Mouse (Mus musculus): ENCODE measurements around the gene Parm1. TPM values are rescaled to one million over a fixed set of nuclear protein-coding genes. Genes with fewer than 3 reads are reported as not detected.

The Parm1 gene
- polyA plus RNA-seq (2016; fragmentation: Nextera tagmentation; extraction: Ambion mirVana), result 21.1 and 21.4 TPM in 2 replicates

DNA sequence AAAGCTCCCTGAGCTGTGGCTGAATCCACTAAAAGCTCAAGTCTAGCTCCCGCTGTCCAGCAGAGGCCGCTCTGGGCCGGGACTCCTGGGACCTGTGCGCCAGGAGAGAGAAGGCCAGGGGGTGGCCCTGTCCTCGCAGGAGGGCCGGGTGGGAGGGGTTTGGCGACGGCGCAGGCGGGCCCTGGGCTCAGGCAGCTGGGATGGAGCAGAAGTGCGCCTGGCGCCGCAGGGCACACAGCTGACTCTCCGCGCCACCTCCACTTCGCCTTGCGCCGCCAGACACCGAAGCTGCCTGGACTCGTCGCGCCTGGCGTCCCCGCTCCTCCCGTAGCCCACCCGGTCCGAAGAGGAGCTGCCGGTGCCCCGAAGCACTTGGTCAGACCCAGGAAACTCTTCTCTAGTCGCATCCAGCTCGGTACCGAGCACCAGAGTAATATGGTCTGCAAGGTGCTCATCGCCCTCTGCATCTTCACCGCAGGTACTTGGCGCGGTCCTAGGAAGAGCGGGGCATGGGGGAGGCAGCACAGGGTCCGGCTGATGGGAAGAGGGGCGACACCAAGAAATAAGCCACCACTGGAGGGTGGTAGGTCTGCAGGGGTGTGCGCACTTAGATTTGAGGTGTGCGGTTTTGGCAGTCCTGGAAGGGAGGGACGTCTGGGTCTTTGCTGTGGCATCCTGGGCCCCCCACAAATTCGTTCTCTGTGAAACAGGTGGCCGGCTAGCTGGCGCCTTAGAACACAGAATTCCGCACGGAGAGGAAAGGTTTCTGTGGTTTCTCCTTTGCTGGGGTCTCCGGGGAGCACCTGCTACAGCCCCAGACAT, at the start of gene Parm1:
TSS of gene Parm1 (plus strand) at position 136 of the 822 bp plus-strand sequence.
- Histone ChIP-seq H3K27me3 (0 out of 2 replicates have a peak, but pooled peaks cover 13% of the 10 kb centered on the region), H3K4me2 (replicated peaks) (peak within 1 kb of the TSS; percentile 95), H3K36me3 (no peaks in the 10 kb centered on the region), H3K4me3 (peak within 1 kb of the TSS; percentile 57), H3K4me1 (peaks cover 18% of the 10 kb centered on the region), H3K9me3 (no peaks in the 10 kb centered on the region), H3K9ac (peak within 1 kb of the TSS; percentile 65), H3K27ac (no peak within 1 kb of the TSS)
- under 1% methylated on average over 46 of the region's 48 CpGs for WGBS
- ATAC-seq (ENCODE audit: insufficient number of reproducible peaks, insufficient read depth, low FRiP score, low TSS enrichment), result peak; percentile 98

DNA sequence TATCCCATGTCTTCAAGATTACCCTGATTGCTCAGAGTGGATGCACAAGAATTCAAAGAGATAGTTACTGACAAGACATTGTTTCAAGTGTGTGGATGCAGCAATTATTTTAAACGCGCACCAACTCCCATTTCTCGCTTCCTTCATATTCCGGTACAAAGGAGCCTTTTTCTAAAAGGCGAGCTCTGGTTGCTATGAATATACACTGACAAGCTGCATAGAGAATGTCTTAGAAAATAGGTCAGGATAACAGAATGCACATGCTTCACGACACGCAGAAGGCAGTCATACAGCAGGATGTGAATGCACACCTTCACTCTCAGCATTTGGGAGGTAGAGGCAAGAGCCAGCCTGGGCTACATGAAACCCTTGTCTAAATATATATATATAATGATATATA, 42.2 kb upstream of the Parm1 start:
- Histone ChIP-seq H3K36me3 (no peaks in the 10 kb centered on the region), H3K9ac (no peak overlapping the region), H3K27me3 (no peaks in the 10 kb centered on the region), H3K4me1 (no peaks in the 10 kb centered on the region), H3K27ac (no peak overlapping the region), H3K4me3 (no peak overlapping the region), H3K4me2 (replicated peaks) (no peak overlapping the region), H3K9me3 (no peaks in the 10 kb centered on the region)
- WGBS, result 90% methylated on average over 7 of the region's 7 CpGs
- no peak for ATAC-seq (ENCODE audit: insufficient number of reproducible peaks, insufficient read depth, low FRiP score, low TSS enrichment)

DNA sequence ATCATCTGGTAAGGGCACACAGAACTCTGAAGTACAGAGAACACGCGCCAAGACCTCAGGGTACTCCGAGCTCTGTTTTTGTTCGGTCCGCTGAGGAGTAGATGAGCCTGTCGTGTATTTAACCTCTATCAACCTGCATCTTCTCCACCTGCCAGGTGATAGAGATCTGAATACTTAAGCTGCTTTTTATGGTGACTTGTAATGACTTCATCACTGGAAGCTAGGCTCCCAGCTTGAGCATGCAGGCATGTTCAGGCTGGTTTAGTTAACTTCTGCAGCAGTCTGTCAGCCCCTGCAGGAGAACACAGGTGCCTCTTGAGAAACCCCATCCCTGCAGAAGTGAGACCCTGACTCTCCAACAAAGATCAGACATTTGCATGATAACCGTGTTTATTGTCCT, 40.6 kb upstream of the Parm1 start:
- WGBS, result 78% methylated on average over 7 of the region's 7 CpGs
- no peak for ATAC-seq (ENCODE audit: insufficient number of reproducible peaks, insufficient read depth, low FRiP score, low TSS enrichment)
- Histone ChIP-seq H3K4me2 (replicated peaks) (no peak overlapping the region), H3K4me3 (no peak overlapping the region), H3K9ac (no peak overlapping the region), H3K27ac (no peak overlapping the region), H3K9me3 (no peaks in the 10 kb centered on the region), H3K36me3 (no peaks in the 10 kb centered on the region), H3K27me3 (no peaks in the 10 kb centered on the region), H3K4me1 (no peaks in the 10 kb centered on the region)

DNA sequence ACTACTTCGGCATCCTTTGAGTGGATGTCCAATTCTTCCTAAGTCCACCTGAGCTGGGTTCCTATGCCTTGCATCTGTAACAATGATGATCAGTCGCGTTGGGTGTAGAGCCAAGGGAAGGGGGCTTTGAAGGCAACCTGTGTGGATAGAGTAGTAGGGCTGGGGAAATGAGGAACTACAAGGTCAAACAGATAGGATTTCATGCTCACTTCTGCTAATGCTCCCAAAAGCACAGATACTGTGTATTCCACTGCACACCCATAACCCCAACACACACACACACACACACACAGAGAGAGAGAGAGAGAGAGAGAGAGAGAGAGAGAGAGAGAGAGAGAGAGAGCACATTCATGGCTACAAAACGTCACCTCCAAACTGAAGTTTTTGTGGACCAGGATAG, 38.7 kb upstream of the Parm1 start:
- Histone ChIP-seq H3K27me3 (no peaks in the 10 kb centered on the region), H3K4me3 (no peak overlapping the region), H3K36me3 (no peaks in the 10 kb centered on the region), H3K4me1 (no peaks in the 10 kb centered on the region), H3K9ac (no peak overlapping the region), H3K27ac (no peak overlapping the region), H3K4me2 (replicated peaks) (no peak overlapping the region), H3K9me3 (no peaks in the 10 kb centered on the region)
- ATAC-seq (ENCODE audit: insufficient number of reproducible peaks, insufficient read depth, low FRiP score, low TSS enrichment), result no peak
- 91% methylated on average over 4 of the region's 4 CpGs for WGBS

DNA sequence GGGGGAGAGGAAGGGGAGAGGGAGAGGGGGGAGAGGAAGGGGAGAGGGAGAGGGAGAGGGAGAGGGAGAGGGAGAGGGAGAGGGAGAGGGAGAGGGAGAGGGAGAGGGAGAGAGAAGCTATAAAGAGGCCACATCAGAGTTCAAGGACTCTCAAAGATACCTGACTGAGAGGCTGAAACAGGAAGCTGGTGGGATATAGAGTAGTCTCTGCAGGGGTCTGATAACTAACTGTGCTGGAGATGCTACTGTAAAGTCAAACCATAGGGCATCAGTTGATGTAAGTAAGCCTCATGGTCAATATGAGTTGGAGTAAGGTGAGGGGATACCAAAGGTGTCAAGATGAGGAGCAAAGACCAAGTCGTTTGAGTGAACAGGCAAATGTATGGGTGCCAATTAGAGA, 37.3 kb upstream of the Parm1 start:
- Histone ChIP-seq H3K27ac (no peak overlapping the region), H3K4me2 (replicated peaks) (no peak overlapping the region), H3K9ac (no peak overlapping the region), H3K4me1 (no peaks in the 10 kb centered on the region), H3K27me3 (no peaks in the 10 kb centered on the region), H3K9me3 (no peaks in the 10 kb centered on the region), H3K4me3 (no peak overlapping the region), H3K36me3 (no peaks in the 10 kb centered on the region)
- WGBS, result 90% methylated on average over 1 of the region's 1 CpGs
- ATAC-seq (ENCODE audit: insufficient number of reproducible peaks, insufficient read depth, low FRiP score, low TSS enrichment), result no peak

- Histone ChIP-seq H3K27ac (no peak overlapping the region), H3K9ac (no peak overlapping the region), H3K4me1 (no peaks in the 10 kb centered on the region), H3K36me3 (no peaks in the 10 kb centered on the region), H3K4me2 (replicated peaks) (no peak overlapping the region), H3K27me3 (no peaks in the 10 kb centered on the region), H3K9me3 (no peaks in the 10 kb centered on the region), H3K4me3 (no peak overlapping the region)
- 91% methylated on average over 1 of the region's 1 CpGs for WGBS
- ATAC-seq (ENCODE audit: insufficient number of reproducible peaks, insufficient read depth, low FRiP score, low TSS enrichment), result no peak
Observed at GRCm38 (mm10) chr5:91484324-91484723, 33.1 kb upstream of the Parm1 start.

DNA sequence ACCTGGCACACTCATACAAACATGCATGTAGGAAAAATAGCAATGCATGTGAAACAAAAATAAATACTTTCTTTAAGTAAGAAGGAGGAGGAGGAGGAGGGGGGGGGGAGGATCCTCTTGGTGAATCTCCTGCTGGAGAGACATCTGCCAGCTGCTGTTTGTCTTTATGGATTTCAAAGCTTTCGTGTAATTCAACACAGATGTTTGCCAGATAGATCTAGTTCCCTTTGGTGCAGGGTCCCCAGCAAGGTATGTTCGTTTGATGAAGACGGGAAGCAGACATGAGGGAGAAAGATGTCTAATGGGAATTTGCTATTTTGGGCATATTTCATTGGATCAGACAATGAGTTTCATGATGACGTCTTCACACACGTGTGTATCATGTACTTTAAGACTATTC, 23.0 kb upstream of the Parm1 start:
- Histone ChIP-seq H3K4me1 (0 out of 2 replicates have a peak, but pooled peaks cover 5% of the 10 kb centered on the region), H3K9me3 (no peaks in the 10 kb centered on the region), H3K9ac (no peak overlapping the region), H3K4me3 (no peak overlapping the region), H3K27me3 (no peaks in the 10 kb centered on the region), H3K4me2 (replicated peaks) (no peak overlapping the region), H3K27ac (no peak overlapping the region), H3K36me3 (no peaks in the 10 kb centered on the region)
- WGBS, result 27% methylated on average over 5 of the region's 5 CpGs
- no peak for ATAC-seq (ENCODE audit: insufficient number of reproducible peaks, insufficient read depth, low FRiP score, low TSS enrichment)

- ATAC-seq (ENCODE audit: insufficient number of reproducible peaks, insufficient read depth, low FRiP score, low TSS enrichment), result no peak
- H3K4me2 ChIP-seq (replicated peaks), result no peak overlapping the region
- 88% methylated on average over 1 of the region's 1 CpGs for WGBS
- H3K9me3 ChIP-seq, result no peaks in the 10 kb centered on the region
- H3K4me3 ChIP-seq, result no peak overlapping the region
- no peak overlapping the region for H3K9ac ChIP-seq
- no peaks in the 10 kb centered on the region for H3K27me3 ChIP-seq
- H3K27ac ChIP-seq, result no peak overlapping the region
- H3K36me3 ChIP-seq, result no peaks in the 10 kb centered on the region
- no peaks in the 10 kb centered on the region for H3K4me1 ChIP-seq
Observed at GRCm38 (mm10) chr5:91501361-91501760, 16.1 kb upstream of the Parm1 start.

DNA sequence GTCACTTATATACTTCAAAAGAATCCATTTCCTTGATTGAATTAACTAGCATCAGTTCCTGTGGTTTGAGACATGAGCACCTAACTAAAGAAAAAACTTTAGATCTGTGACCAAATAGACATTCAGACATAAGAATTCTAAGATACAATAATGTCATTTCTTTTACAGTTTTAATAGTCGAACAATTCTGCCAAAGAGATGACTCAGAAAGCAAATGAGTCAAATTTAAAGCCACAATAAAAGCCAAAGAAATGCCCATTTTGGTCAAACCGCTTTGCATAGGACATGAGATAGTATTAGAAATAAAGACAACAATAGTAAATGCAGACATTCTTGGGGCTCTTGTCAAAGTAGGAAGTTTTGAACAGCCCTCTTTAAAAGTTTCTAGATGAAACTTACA, 15.0 kb upstream of the Parm1 start:
- H3K9me3 ChIP-seq, result no peaks in the 10 kb centered on the region
- H3K4me1 ChIP-seq, result no peaks in the 10 kb centered on the region
- H3K4me3 ChIP-seq, result no peak overlapping the region
- H3K9ac ChIP-seq, result no peak overlapping the region
- H3K36me3 ChIP-seq, result no peaks in the 10 kb centered on the region
- no peak overlapping the region for H3K4me2 ChIP-seq (replicated peaks)
- no peak for ATAC-seq (ENCODE audit: insufficient number of reproducible peaks, insufficient read depth, low FRiP score, low TSS enrichment)
- no peaks in the 10 kb centered on the region for H3K27me3 ChIP-seq
- no peak overlapping the region for H3K27ac ChIP-seq
- 87% methylated on average over 2 of the region's 2 CpGs for WGBS

GRCm38 (mm10) chr5:91504320-91504922, 13.0 kb upstream of the Parm1 start:
- Histone ChIP-seq H3K36me3 (no peaks in the 10 kb centered on the region), H3K4me2 (replicated peaks) (no peak overlapping the region), H3K4me3 (no peak overlapping the region), H3K27ac (no peak overlapping the region), H3K9me3 (no peaks in the 10 kb centered on the region), H3K9ac (no peak overlapping the region), H3K4me1 (no peaks in the 10 kb centered on the region), H3K27me3 (no peaks in the 10 kb centered on the region)
- no peak for ATAC-seq (ENCODE audit: insufficient number of reproducible peaks, insufficient read depth, low FRiP score, low TSS enrichment)
- WGBS, result 51% methylated on average over 5 of the region's 5 CpGs

GRCm38 (mm10) chr5:91517077-91517476, 338 bp upstream of the Parm1 start:
- H3K9ac ChIP-seq, result no peak overlapping the region
- peak overlapping the region; percentile 95 for H3K4me2 ChIP-seq (replicated peaks)
- ATAC-seq (ENCODE audit: insufficient number of reproducible peaks, insufficient read depth, low FRiP score, low TSS enrichment), result no peak
- H3K36me3 ChIP-seq, result no peaks in the 10 kb centered on the region
- H3K27ac ChIP-seq, result no peak overlapping the region
- WGBS, result 17% methylated on average over 6 of the region's 6 CpGs
- H3K27me3 ChIP-seq, result 0 out of 2 replicates have a peak, but pooled peaks cover 13% of the 10 kb centered on the region
- peak overlapping the region; percentile 57 for H3K4me3 ChIP-seq
- peaks cover 18% of the 10 kb centered on the region for H3K4me1 ChIP-seq
- H3K9me3 ChIP-seq, result no peaks in the 10 kb centered on the region

DNA sequence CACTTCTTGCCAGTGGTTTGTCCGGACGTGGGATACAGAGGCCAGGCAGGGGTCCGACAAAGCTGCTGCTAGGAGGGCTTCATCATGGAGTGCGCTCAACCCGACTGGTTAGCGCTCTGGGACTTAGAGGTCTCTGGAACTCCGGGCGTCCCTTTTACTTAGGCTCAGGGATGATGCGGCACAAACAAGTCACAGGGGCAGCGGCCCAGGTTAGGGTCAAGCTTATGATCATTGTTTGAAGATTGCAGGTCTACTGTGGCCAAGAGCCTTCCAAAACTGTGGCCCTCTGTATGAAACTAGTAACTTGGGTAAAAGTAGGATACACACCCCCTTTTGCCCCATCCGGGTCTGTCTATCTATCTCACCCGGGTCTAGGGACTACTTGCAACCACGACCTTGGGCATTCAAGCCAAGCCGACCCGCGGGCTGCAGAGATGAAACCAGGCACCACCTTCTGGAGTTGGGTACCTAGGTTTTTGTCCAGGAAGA, 931 bp downstream of the Parm1 start:
- Histone ChIP-seq H3K27ac (no peak overlapping the region), H3K9me3 (no peaks in the 10 kb centered on the region), H3K4me2 (replicated peaks) (peak overlapping the region; percentile 95), H3K4me1 (peaks cover 18% of the 10 kb centered on the region), H3K4me3 (peak overlapping the region; percentile 57), H3K36me3 (no peaks in the 10 kb centered on the region), H3K9ac (peak overlapping the region; percentile 65), H3K27me3 (0 out of 2 replicates have a peak, but pooled peaks cover 13% of the 10 kb centered on the region)
- no peak for ATAC-seq (ENCODE audit: insufficient number of reproducible peaks, insufficient read depth, low FRiP score, low TSS enrichment)
- 3% methylated on average over 16 of the region's 16 CpGs for WGBS

Measured in embryonic facial prominence, embryonic 12.5 days (tissue).